Mouse (Mus musculus) spleen, adult 2 months (tissue): Measurements from ENCODE around the gene Ubtd1. TPM values are rescaled to one million over a fixed set of nuclear protein-coding genes. Genes with fewer than 3 reads are reported as not detected.

Experiments used
- DNase-seq, 2 experiments: peaks; one replicate each; pipeline versions ENCODE4 v3.0.0 to v3.0.0-alpha.2; 2012 to 2021; ENCODE audit warnings: low spot score in 2 of 2, low read depth in 1 of 2
- H3K27ac ChIP-seq: fragments of 200-500 bp; 2 replicates; pipeline ENCODE4 v1.5.1; 2012; ENCODE audit warnings: low read length, inconsistent platforms; ENCODE audit not compliant: insufficient read depth
- H3K27me3 ChIP-seq: fragments of 200-500 bp; 2 replicates; pipeline ENCODE4 v1.6.1; 2012; ENCODE audit warnings: mild to moderate bottlenecking, moderate library complexity, low read length, inconsistent platforms; ENCODE audit not compliant: control insufficient read depth, insufficient read depth
- H3K36me3 ChIP-seq: fragments of 200-500 bp; 2 replicates; pipeline ENCODE4 v1.6.1; 2012; ENCODE audit warnings: mild to moderate bottlenecking, low read length, inconsistent platforms; ENCODE audit not compliant: control insufficient read depth, insufficient read depth
- H3K4me1 ChIP-seq: fragments of 200-500 bp; 2 replicates; pipeline ENCODE4 v1.6.1; 2011; ENCODE audit warnings: inconsistent platforms; ENCODE audit not compliant: control insufficient read depth, insufficient read depth, insufficient read length
- H3K4me3 ChIP-seq: fragments of 200-500 bp; 2 replicates; pipeline ENCODE4 v1.5.1; 2011; ENCODE audit warnings: mild to moderate bottlenecking, inconsistent platforms; ENCODE audit not compliant: insufficient read depth, insufficient read length; ENCODE audit errors: extremely low read depth
- CTCF ChIP-seq: fragments of 200-500 bp; IDR thresholded peaks from 2 replicates; pipeline ENCODE4 v1.5.1; 2011; ENCODE audit warnings: mild to moderate bottlenecking, inconsistent platforms; ENCODE audit not compliant: insufficient read depth, insufficient read length, insufficient replicate concordance; ENCODE audit errors: extremely low read depth
- POLR2A ChIP-seq: fragments of 200-500 bp; IDR thresholded peaks from 2 replicates; pipeline ENCODE4 v1.6.1; 2011; ENCODE audit warnings: low read depth, low read length, inconsistent platforms
- WGBS: fragments of 180-500 bp; shearing (Covaris S2); methylation state at CpG from one replicate; pipeline ENCODE4 v1.1.7; 2018; 5-methylcytosine and 5-hydroxymethylcytosine counted together
- polyA plus RNA-seq: library from polyadenylated mRNA; depleted of rRNA; stranded (reverse); fragments of >200 nt; gene quantifications from 2 replicates; pipeline ENCODE4 v1.2.3, GENCODE M21; 2012

Ubtd1 gene
- polyA plus RNA-seq, 1 experiment: 18.6 TPM

- Histone ChIP-seq H3K4me1 (no peaks in the 10 kb centered on the region), H3K27ac (peak overlapping the region; percentile 35; the same call in 1 of the 2 replicates), H3K27me3 (no peaks in the 10 kb centered on the region), H3K36me3 (no peaks in the 10 kb centered on the region), H3K4me3 (no peak overlapping the region)
- WGBS: 54% methylated on average over 8 of the region's 8 CpGs
- TF ChIP-seq POLR2A (no peak), CTCF (no peak)
- no peak for DNase-seq
Measured at GRCm38 (mm10) chr19:42017399-42018247, 36.1 kb downstream of the Ubtd1 start.

DNA sequence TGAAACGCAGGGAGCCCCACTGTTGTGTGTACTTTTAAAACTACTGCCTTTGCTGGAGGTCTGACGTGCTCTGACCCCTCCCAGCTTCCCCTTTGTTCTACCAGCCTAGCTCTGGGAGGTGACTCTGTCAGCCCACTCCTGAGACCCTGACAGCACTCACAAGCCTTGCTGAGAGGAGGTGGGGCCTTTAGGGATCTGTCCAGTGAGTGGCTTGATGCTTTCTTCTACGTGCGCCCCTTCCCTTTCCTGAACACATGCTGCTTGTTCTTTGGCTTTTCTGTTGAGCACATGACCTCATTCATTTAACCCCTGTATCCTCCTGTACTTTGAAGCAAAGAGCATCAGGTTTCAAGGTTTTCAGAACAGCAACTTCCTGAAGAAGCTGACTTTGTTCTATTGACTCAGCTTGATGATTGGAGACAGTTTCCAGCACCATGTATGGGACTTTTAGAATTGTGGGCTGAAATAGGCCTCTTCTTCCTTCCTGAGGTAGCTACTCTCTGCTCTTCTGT is 37.5 kb downstream of the Ubtd1 start:
- Histone ChIP-seq H3K36me3 (no peaks in the 10 kb centered on the region), H3K27ac (peak overlapping the region; percentile 55; the same call in 1 of the 2 replicates), H3K4me1 (no peaks in the 10 kb centered on the region), H3K4me3 (no peak overlapping the region), H3K27me3 (no peaks in the 10 kb centered on the region)
- TF ChIP-seq POLR2A (no peak), CTCF (no peak)
- DNase-seq: no peak
- 46% methylated on average over 4 of the region's 4 CpGs for WGBS

- H3K4me3 ChIP-seq: no peak overlapping the region
- no peaks in the 10 kb centered on the region for H3K27me3 ChIP-seq
- H3K36me3 ChIP-seq: no peaks in the 10 kb centered on the region
- no peaks in the 10 kb centered on the region for H3K4me1 ChIP-seq
- whole genome bisulfite sequencing: 79% methylated on average over 10 of the region's 10 CpGs
- no peak overlapping the region for H3K27ac ChIP-seq
- no peak for DNase-seq
- TF ChIP-seq POLR2A: no peak
- no peak for TF ChIP-seq CTCF
Measured at GRCm38 (mm10) chr19:42021681-42022541, 40.3 kb downstream of the Ubtd1 start.

- no peak for DNase-seq
- Histone ChIP-seq H3K27ac (no peak overlapping the region), H3K4me3 (no peak overlapping the region), H3K36me3 (no peaks in the 10 kb centered on the region), H3K4me1 (no peaks in the 10 kb centered on the region), H3K27me3 (no peaks in the 10 kb centered on the region)
- no peak for TF ChIP-seq CTCF
- TF ChIP-seq POLR2A: no peak
- 83% methylated on average over 2 of the region's 2 CpGs for WGBS
Measured at GRCm38 (mm10) chr19:42022542-42022848, 40.9 kb downstream of the Ubtd1 start.

DNA sequence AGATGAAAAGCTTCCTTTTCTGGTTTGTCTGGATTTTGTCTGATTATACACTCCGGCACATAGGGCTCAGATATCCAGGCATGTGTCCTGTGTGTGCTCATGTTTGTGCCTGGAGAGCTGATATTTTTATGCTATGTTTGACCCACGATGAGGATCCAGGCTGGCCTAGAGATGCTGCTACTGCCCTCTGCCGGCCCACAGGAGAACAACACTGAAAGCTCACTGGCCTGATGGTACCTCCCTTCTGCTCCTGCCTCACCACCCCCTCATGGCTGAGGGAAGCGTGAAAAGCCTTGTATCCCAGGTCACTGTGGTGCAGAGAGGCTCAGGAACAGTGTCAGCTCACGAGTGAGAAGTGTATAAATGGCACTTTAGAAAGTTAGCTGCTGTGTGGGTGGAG is 44.6 kb downstream of the Ubtd1 start:
- 8% methylated on average over 5 of the region's 5 CpGs for whole genome bisulfite sequencing
- no peak overlapping the region for H3K4me3 ChIP-seq
- DNase-seq: peak; percentile 28 to 69
- H3K27me3 ChIP-seq: no peaks in the 10 kb centered on the region
- TF ChIP-seq CTCF (peak; percentile 87; the same call in 1 of the 2 replicates), POLR2A (no peak)
- no peaks in the 10 kb centered on the region for H3K4me1 ChIP-seq
- H3K27ac ChIP-seq: no peak overlapping the region
- H3K36me3 ChIP-seq: no peaks in the 10 kb centered on the region

DNA sequence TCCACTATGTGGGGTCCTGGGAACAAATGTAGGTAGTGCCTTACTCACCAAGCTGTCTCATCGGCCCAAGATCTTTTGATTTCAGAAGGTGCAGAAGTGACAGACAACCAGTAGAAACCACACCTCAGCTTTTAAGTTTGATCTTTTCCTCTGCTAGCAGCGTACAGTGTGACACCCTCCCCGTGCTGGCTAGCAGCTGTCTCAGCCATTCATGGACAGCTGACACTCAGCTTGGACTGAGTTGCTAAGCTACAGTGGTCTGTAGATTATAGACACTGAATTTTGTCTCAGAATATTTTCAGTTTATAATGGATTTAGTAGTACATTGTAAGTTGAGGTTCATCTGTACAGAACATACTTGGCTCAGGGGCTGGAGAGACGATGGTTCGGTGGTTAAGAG is 49.5 kb downstream of the Ubtd1 start:
- Histone ChIP-seq H3K27ac (no peak overlapping the region), H3K27me3 (no peaks in the 10 kb centered on the region), H3K4me1 (no peaks in the 10 kb centered on the region), H3K36me3 (peaks cover 2% of the 10 kb centered on the region; the same call in 1 of the 2 replicates), H3K4me3 (no peak overlapping the region)
- DNase-seq: no peak
- WGBS: 72% methylated on average over 5 of the region's 5 CpGs
- TF ChIP-seq CTCF: no peak
- no peak for TF ChIP-seq POLR2A
